Mouse (Mus musculus) bone marrow, adult 2 months (tissue): Measurements from ENCODE around the gene Gtf2ird1. TPM values are rescaled to one million over a fixed set of nuclear protein-coding genes. Genes with fewer than 3 reads are reported as not detected.

Experiments
- H3K27ac ChIP-seq: fragments of 200-500 bp; 2 replicates; pipeline ENCODE4 v1.5.1; 2012; ENCODE audit warnings: low read depth, mild to moderate bottlenecking, control low read depth, inconsistent platforms, low read length; ENCODE audit not compliant: control insufficient read depth, poor library complexity, insufficient read depth
- H3K4me1 ChIP-seq: fragments of 200-500 bp; 2 replicates; pipeline ENCODE4 v1.6.1; 2011; ENCODE audit warnings: low read length; ENCODE audit not compliant: control insufficient read depth, insufficient read depth
- H3K4me3 ChIP-seq: fragments of 200-500 bp; replicated peaks from 2 replicates; pipeline ENCODE3; 2011; ENCODE audit warnings: mild to moderate bottlenecking, low read depth, low read length, control low read depth; ENCODE audit not compliant: control insufficient read depth
- CTCF ChIP-seq: fragments of 200-500 bp; IDR thresholded peaks from 2 replicates; pipeline ENCODE4 v1.5.1; 2011; ENCODE audit warnings: low read length, control low read depth; ENCODE audit not compliant: control insufficient read depth, insufficient read depth
- POLR2A ChIP-seq: fragments of 200-500 bp; IDR thresholded peaks from 2 replicates; pipeline ENCODE4 v1.6.1; 2011; ENCODE audit warnings: low read depth, mild to moderate bottlenecking, control low read depth, low read length, borderline replicate concordance; ENCODE audit not compliant: control insufficient read depth
- WGBS: fragments of 180-500 bp; shearing (Covaris S2); methylation state at CpG from one replicate; pipeline ENCODE4 v1.1.7; 2018; 5-methylcytosine and 5-hydroxymethylcytosine counted together
- polyA plus RNA-seq: library from polyadenylated mRNA; stranded (reverse); fragments of >200 nt; gene quantifications from 2 replicates; pipeline ENCODE4 v1.2.4, GENCODE M21; 2011; ENCODE audit warnings: low replicate concordance; ENCODE audit not compliant: missing spikeins, insufficient read depth, insufficient read length

The Gtf2ird1 gene
- polyA plus RNA-seq, 1 experiment: 13.1 TPM

GRCm38 (mm10) chr5:134436782-134437458 is 19.6 kb downstream of the Gtf2ird1 start:
- TF ChIP-seq CTCF (no peak), POLR2A (no peak)
- Histone ChIP-seq H3K4me1 (peaks cover 3% of the 10 kb centered on the region), H3K27ac (no peak overlapping the region), H3K4me3 (no peak overlapping the region)
- 81% methylated on average over 13 of the region's 13 CpGs for WGBS

DNA sequence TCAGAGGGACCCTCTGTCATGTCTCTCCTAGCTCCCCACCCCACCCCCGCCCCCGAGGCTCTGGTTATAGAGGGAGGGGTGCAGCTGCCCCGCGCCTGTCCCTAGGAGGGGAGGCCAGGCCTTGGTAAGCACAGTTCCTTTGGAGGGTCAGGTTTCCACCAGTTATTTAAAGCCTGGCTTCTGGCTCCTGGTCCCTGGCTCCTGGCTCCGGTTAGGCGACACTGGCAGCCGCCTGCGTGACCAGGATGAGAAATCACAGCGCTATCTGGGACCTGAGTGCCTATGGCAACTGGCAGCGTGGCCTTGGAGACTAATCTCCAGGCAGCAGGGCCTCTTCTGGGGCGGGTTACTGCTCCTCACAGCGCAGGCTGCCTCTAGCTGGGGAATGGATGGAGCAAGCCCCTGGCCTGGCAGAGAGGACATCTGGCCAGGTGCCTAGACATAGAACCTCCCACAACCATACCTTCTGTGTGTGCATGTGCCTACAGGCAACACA is 20.6 kb downstream of the Gtf2ird1 start:
- H3K27ac ChIP-seq: no peak overlapping the region

GRCm38 (mm10) chr5:134433137-134433536 is 23.4 kb downstream of the Gtf2ird1 start:
- H3K4me1 ChIP-seq: peaks cover 3% of the 10 kb centered on the region
- H3K4me3 ChIP-seq: no peak overlapping the region
- TF ChIP-seq POLR2A (no peak), CTCF (no peak)
- no peak overlapping the region for H3K27ac ChIP-seq
- 50% methylated on average over 10 of the region's 10 CpGs for WGBS

More for the DNA sequence above, 20.6 kb downstream of the Gtf2ird1 start:
- H3K4me1 ChIP-seq: peaks cover 3% of the 10 kb centered on the region
- no peak overlapping the region for H3K4me3 ChIP-seq
- TF ChIP-seq CTCF: no peak
- TF ChIP-seq POLR2A: no peak
- WGBS: 76% methylated on average over 12 of the region's 12 CpGs

GRCm38 (mm10) chr5:134430087-134430486 is 26.4 kb downstream of the Gtf2ird1 start:
- Histone ChIP-seq H3K27ac (no peak overlapping the region), H3K4me1 (no peaks in the 10 kb centered on the region), H3K4me3 (no peak overlapping the region)
- no peak for TF ChIP-seq CTCF
- TF ChIP-seq POLR2A: no peak
- 84% methylated on average over 4 of the region's 4 CpGs for whole genome bisulfite sequencing

- no peak overlapping the region for H3K27ac ChIP-seq
Observed at GRCm38 (mm10) chr5:134427664-134428063, 28.9 kb downstream of the Gtf2ird1 start.

GRCm38 (mm10) chr5:134425601-134426000 is 30.9 kb downstream of the Gtf2ird1 start:
- no peak overlapping the region for H3K27ac ChIP-seq
- TF ChIP-seq CTCF (no peak), POLR2A (no peak)
- 83% methylated on average over 8 of the region's 8 CpGs for WGBS
- H3K4me3 ChIP-seq: no peak overlapping the region
- no peaks in the 10 kb centered on the region for H3K4me1 ChIP-seq

More at GRCm38 (mm10) chr5:134427664-134428063, 28.9 kb downstream of the Gtf2ird1 start:
- TF ChIP-seq POLR2A (no peak), CTCF (no peak)
- WGBS: 90% methylated on average over 9 of the region's 9 CpGs
- H3K4me1 ChIP-seq: no peaks in the 10 kb centered on the region
- no peak overlapping the region for H3K4me3 ChIP-seq

DNA sequence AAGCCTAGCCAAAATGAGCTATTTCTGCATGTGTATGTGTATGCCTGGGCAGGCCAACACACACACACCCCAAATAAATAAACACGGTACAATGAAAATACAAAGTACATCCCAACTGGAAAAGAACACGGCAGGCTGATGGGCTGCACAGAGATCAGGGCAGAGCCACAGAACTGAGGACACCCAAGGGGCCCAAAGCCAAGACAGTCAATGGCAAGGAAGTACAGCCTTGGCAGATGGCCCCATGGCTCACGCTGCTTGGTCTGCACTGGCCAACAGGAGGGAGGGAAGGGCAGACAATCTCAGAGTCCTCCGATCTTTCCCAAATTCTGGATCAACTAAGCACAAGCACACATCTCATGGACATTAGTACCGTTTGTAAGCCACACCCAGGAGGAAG is 32.6 kb downstream of the Gtf2ird1 start:
- Histone ChIP-seq H3K27ac (no peak overlapping the region), H3K4me1 (no peaks in the 10 kb centered on the region), H3K4me3 (no peak overlapping the region)
- WGBS: 80% methylated on average over 5 of the region's 5 CpGs
- no peak for TF ChIP-seq POLR2A
- no peak for TF ChIP-seq CTCF

DNA sequence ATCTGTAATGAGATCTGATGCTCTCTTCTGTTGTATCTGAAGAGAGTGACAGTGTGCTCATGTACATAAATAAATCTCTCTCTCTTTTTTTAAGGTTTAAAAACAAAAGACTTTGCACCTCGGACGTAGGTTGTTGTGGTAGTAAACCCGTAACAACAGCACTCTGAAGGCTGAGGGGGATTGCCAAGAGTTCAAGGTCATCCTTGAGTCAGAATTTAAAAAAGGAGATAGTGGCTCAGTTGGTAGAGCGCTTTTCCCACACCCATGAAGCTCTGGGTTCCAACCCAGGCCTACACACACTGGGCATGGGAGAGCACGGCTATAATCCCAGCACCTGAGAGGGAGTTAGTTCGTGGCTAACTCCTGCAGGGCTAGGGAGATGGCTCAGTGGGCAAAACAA is 33.1 kb downstream of the Gtf2ird1 start:
- H3K4me3 ChIP-seq: no peak overlapping the region
- no peak overlapping the region for H3K27ac ChIP-seq
- WGBS: 88% methylated on average over 6 of the region's 6 CpGs
- H3K4me1 ChIP-seq: no peaks in the 10 kb centered on the region
- no peak for TF ChIP-seq CTCF
- TF ChIP-seq POLR2A: no peak

GRCm38 (mm10) chr5:134422265-134422925 is 34.1 kb downstream of the Gtf2ird1 start:
- H3K27ac ChIP-seq: no peak overlapping the region
- no peak for TF ChIP-seq POLR2A
- TF ChIP-seq CTCF: no peak
- H3K4me3 ChIP-seq: no peak overlapping the region
- WGBS: 88% methylated on average over 12 of the region's 12 CpGs
- no peaks in the 10 kb centered on the region for H3K4me1 ChIP-seq
